Mouse (Mus musculus) neural tube, embryonic 12.5 days (tissue): ENCODE results near the gene Rtn4r. TPM values are rescaled to one million over a fixed set of nuclear protein-coding genes. Genes with fewer than 3 reads are reported as not detected.
A peak's percentile ranks its signal among the peaks of the same experiment; 100 is the strongest.

Experiments used
- ATAC-seq: fragments of 200-750 bp; cut with Nextera tagmentation; 2 replicates; pipeline ENCODE4 v1.8.0; 2017; ENCODE audit warnings: low read depth, mild to moderate bottlenecking, moderate TSS enrichment, moderate library complexity; ENCODE audit not compliant: low FRiP score
- H3K27ac ChIP-seq: fragments of 300-500 bp; sonication (generic); 2 replicates; pipeline ENCODE4 v1.5.1; 2016
- H3K27me3 ChIP-seq: fragments of 300-500 bp; sonication (generic); replicated peaks from 2 replicates; pipeline ENCODE4 v1.6.1; 2016; ENCODE audit warnings: mild to moderate bottlenecking
- H3K36me3 ChIP-seq: fragments of 300-500 bp; sonication (generic); 2 replicates; pipeline ENCODE4 v1.6.1; 2016; ENCODE audit warnings: mild to moderate bottlenecking
- H3K4me1 ChIP-seq: fragments of 300-500 bp; sonication (generic); 2 replicates; pipeline ENCODE4 v1.6.1; 2016
- H3K4me2 ChIP-seq: fragments of 300-500 bp; sonication (generic); replicated peaks from 2 replicates; pipeline ENCODE4 v1.6.1; 2016; ENCODE audit warnings: mild to moderate bottlenecking
- H3K4me3 ChIP-seq: fragments of 300-500 bp; sonication (generic); 2 replicates; pipeline ENCODE4 v1.5.1; 2016
- H3K9ac ChIP-seq: fragments of 300-500 bp; sonication (generic); 2 replicates; pipeline ENCODE4 v1.6.1; 2016; ENCODE audit warnings: mild to moderate bottlenecking
- H3K9me3 ChIP-seq: fragments of 300-500 bp; sonication (generic); 2 replicates; pipeline ENCODE4 v1.6.1; 2016; ENCODE audit warnings: mild to moderate bottlenecking
- WGBS: fragments of 180-500 bp; shearing (Covaris S2); methylation state at CpG from one replicate; pipeline ENCODE4 v1.1.7; 2016; 5-methylcytosine and 5-hydroxymethylcytosine counted together
- polyA plus RNA-seq: library from polyadenylated mRNA; unstranded; fragments of >200 nt; fragmentation: Nextera tagmentation; extraction: Ambion mirVana; gene quantifications from 2 replicates; pipeline ENCODE4 v1.2.1, GENCODE M21; 2016

The Rtn4r gene
- polyA plus RNA-seq, 1 experiment from 2014 or later: 16.5 TPM

- H3K9ac ChIP-seq: no peak overlapping the region
- H3K4me3 ChIP-seq: no peak overlapping the region
- no peaks in the 10 kb centered on the region for H3K27me3 ChIP-seq
- no peak overlapping the region for H3K27ac ChIP-seq
- no peaks in the 10 kb centered on the region for H3K36me3 ChIP-seq
- H3K4me2 ChIP-seq: no peak overlapping the region
- 44% methylated on average over 6 of the region's 6 CpGs for WGBS
- H3K4me1 ChIP-seq: no peaks in the 10 kb centered on the region
- no peaks in the 10 kb centered on the region for H3K9me3 ChIP-seq
- no peak for ATAC-seq
Observed at GRCm38 (mm10) chr16:18103808-18104207, 23.6 kb upstream of the Rtn4r start.

GRCm38 (mm10) chr16:18108221-18108966 lies 19.0 kb upstream of the Rtn4r start:
- Histone ChIP-seq H3K9me3 (no peaks in the 10 kb centered on the region), H3K27ac (no peak overlapping the region), H3K4me2 (no peak overlapping the region)

GRCm38 (mm10) chr16:18111042-18111441 lies 16.4 kb upstream of the Rtn4r start:
- WGBS: 89% methylated on average over 7 of the region's 7 CpGs

More at GRCm38 (mm10) chr16:18108221-18108966, 19.0 kb upstream of the Rtn4r start:
- no peaks in the 10 kb centered on the region for H3K36me3 ChIP-seq
- 55% methylated on average over 5 of the region's 5 CpGs for WGBS
- ATAC-seq: peak; percentile 87
- no peak overlapping the region for H3K4me3 ChIP-seq
- H3K4me1 ChIP-seq: no peaks in the 10 kb centered on the region
- H3K27me3 ChIP-seq: 0 out of 2 replicates have a peak, but pooled peaks cover 4% of the 10 kb centered on the region
- H3K9ac ChIP-seq: no peak overlapping the region

GRCm38 (mm10) chr16:18116467-18116866 lies 11.0 kb upstream of the Rtn4r start:
- no peak for ATAC-seq
- Histone ChIP-seq H3K27ac (no peak overlapping the region), H3K4me1 (peaks cover 6% of the 10 kb centered on the region; the same call in 1 of the 2 replicates), H3K4me2 (no peak overlapping the region), H3K9ac (no peak overlapping the region), H3K4me3 (no peak overlapping the region), H3K9me3 (no peaks in the 10 kb centered on the region), H3K36me3 (no peaks in the 10 kb centered on the region), H3K27me3 (0 out of 2 replicates have a peak, but pooled peaks cover 4% of the 10 kb centered on the region)
- 81% methylated on average over 4 of the region's 4 CpGs for WGBS

More at GRCm38 (mm10) chr16:18111042-18111441, 16.4 kb upstream of the Rtn4r start:
- H3K4me3 ChIP-seq: no peak overlapping the region
- no peaks in the 10 kb centered on the region for H3K36me3 ChIP-seq
- 0 out of 2 replicates have a peak, but pooled peaks cover 4% of the 10 kb centered on the region for H3K27me3 ChIP-seq
- no peak overlapping the region for H3K4me2 ChIP-seq
- H3K9ac ChIP-seq: no peak overlapping the region
- no peaks in the 10 kb centered on the region for H3K9me3 ChIP-seq
- no peaks in the 10 kb centered on the region for H3K4me1 ChIP-seq
- H3K27ac ChIP-seq: no peak overlapping the region
- no peak for ATAC-seq

GRCm38 (mm10) chr16:18118285-18118684 lies 9.2 kb upstream of the Rtn4r start:
- H3K9me3 ChIP-seq: no peaks in the 10 kb centered on the region
- H3K9ac ChIP-seq: no peak overlapping the region
- H3K4me2 ChIP-seq: no peak overlapping the region
- H3K4me1 ChIP-seq: peaks cover 6% of the 10 kb centered on the region; the same call in 1 of the 2 replicates
- WGBS: 84% methylated on average over 3 of the region's 3 CpGs
- H3K27me3 ChIP-seq: no peaks in the 10 kb centered on the region
- no peak overlapping the region for H3K4me3 ChIP-seq
- no peak for ATAC-seq
- no peak overlapping the region for H3K27ac ChIP-seq
- no peaks in the 10 kb centered on the region for H3K36me3 ChIP-seq

- no peak overlapping the region for H3K9ac ChIP-seq
- no peak overlapping the region for H3K27ac ChIP-seq
- 20% methylated on average over 8 of the region's 8 CpGs for WGBS
Observed at GRCm38 (mm10) chr16:18119031-18119730, 8.3 kb upstream of the Rtn4r start.

GRCm38 (mm10) chr16:18122740-18123139 lies 4.7 kb upstream of the Rtn4r start:
- ATAC-seq: no peak
- H3K4me3 ChIP-seq: no peak overlapping the region
- no peaks in the 10 kb centered on the region for H3K36me3 ChIP-seq
- H3K9me3 ChIP-seq: no peaks in the 10 kb centered on the region
- no peak overlapping the region for H3K9ac ChIP-seq
- H3K4me1 ChIP-seq: peaks cover 6% of the 10 kb centered on the region; the same call in 1 of the 2 replicates
- WGBS: 66% methylated on average over 2 of the region's 2 CpGs
- H3K4me2 ChIP-seq: no peak overlapping the region
- H3K27ac ChIP-seq: no peak overlapping the region
- H3K27me3 ChIP-seq: peaks cover 18% of the 10 kb centered on the region

More at GRCm38 (mm10) chr16:18119031-18119730, 8.3 kb upstream of the Rtn4r start:
- H3K4me3 ChIP-seq: no peak overlapping the region
- peak; percentile 82 for ATAC-seq
- no peaks in the 10 kb centered on the region for H3K27me3 ChIP-seq
- H3K4me2 ChIP-seq: no peak overlapping the region
- no peaks in the 10 kb centered on the region for H3K36me3 ChIP-seq
- no peaks in the 10 kb centered on the region for H3K9me3 ChIP-seq
- H3K4me1 ChIP-seq: peaks cover 6% of the 10 kb centered on the region; the same call in 1 of the 2 replicates

GRCm38 (mm10) chr16:18123471-18123870 lies 4.0 kb upstream of the Rtn4r start:
- Histone ChIP-seq H3K9ac (no peak overlapping the region), H3K9me3 (no peaks in the 10 kb centered on the region), H3K36me3 (no peaks in the 10 kb centered on the region), H3K4me1 (peaks cover 11% of the 10 kb centered on the region), H3K4me2 (no peak overlapping the region), H3K4me3 (no peak overlapping the region), H3K27ac (no peak overlapping the region), H3K27me3 (peaks cover 26% of the 10 kb centered on the region)
- no peak for ATAC-seq
- WGBS: 56% methylated on average over 1 of the region's 1 CpGs

- H3K9me3 ChIP-seq: no peaks in the 10 kb centered on the region
- H3K27ac ChIP-seq: no peak overlapping the region
- peaks cover 31% of the 10 kb centered on the region for H3K27me3 ChIP-seq
- no peak overlapping the region for H3K4me3 ChIP-seq
- WGBS: 85% methylated on average over 4 of the region's 4 CpGs
- no peaks in the 10 kb centered on the region for H3K36me3 ChIP-seq
- H3K9ac ChIP-seq: no peak overlapping the region
- ATAC-seq: no peak
- peaks cover 10% of the 10 kb centered on the region for H3K4me1 ChIP-seq
- H3K4me2 ChIP-seq: no peak overlapping the region
Observed at GRCm38 (mm10) chr16:18124040-18124439, 3.4 kb upstream of the Rtn4r start.

GRCm38 (mm10) chr16:18124626-18125025 lies 2.8 kb upstream of the Rtn4r start:
- Histone ChIP-seq H3K9me3 (no peaks in the 10 kb centered on the region), H3K36me3 (no peaks in the 10 kb centered on the region), H3K9ac (no peak overlapping the region), H3K4me2 (no peak overlapping the region), H3K4me1 (peaks cover 7% of the 10 kb centered on the region), H3K27ac (no peak overlapping the region), H3K4me3 (no peak overlapping the region), H3K27me3 (peaks cover 37% of the 10 kb centered on the region)
- ATAC-seq: no peak
- 36% methylated on average over 5 of the region's 5 CpGs for WGBS

GRCm38 (mm10) chr16:18125131-18125530 lies 2.3 kb upstream of the Rtn4r start:
- Histone ChIP-seq H3K9me3 (no peaks in the 10 kb centered on the region), H3K4me1 (peaks cover 7% of the 10 kb centered on the region), H3K4me3 (no peak overlapping the region), H3K4me2 (no peak overlapping the region), H3K36me3 (no peaks in the 10 kb centered on the region), H3K27me3 (peaks cover 38% of the 10 kb centered on the region), H3K9ac (no peak overlapping the region), H3K27ac (no peak overlapping the region)
- no peak for ATAC-seq
- 82% methylated on average over 2 of the region's 2 CpGs for WGBS

GRCm38 (mm10) chr16:18126211-18126610 lies 1.2 kb upstream of the Rtn4r start:
- WGBS: 79% methylated on average over 3 of the region's 3 CpGs
- ATAC-seq: no peak
- Histone ChIP-seq H3K4me1 (peaks cover 7% of the 10 kb centered on the region), H3K9me3 (no peaks in the 10 kb centered on the region), H3K9ac (no peak overlapping the region), H3K4me3 (no peak overlapping the region), H3K27me3 (peaks cover 41% of the 10 kb centered on the region), H3K4me2 (no peak overlapping the region), H3K27ac (no peak overlapping the region), H3K36me3 (no peaks in the 10 kb centered on the region)
